Mouse (Mus musculus): ENCODE measurements around the gene Tbxa2r. TPM values are rescaled to one million over a fixed set of nuclear protein-coding genes. Genes with fewer than 3 reads are reported as not detected.

Tbxa2r gene
- total RNA-seq (2021): under 1 TPM; 0.83 to 1.00 TPM
- long read RNA-seq, experiment 1, partial matches to known transcripts: 4 of 6 reads
- long read RNA-seq, experiment 1, other reads (novel, unspliced or antisense): 0 of 6 reads
- long read RNA-seq, experiment 2, partial matches to known transcripts: 1 of 3 reads
- long read RNA-seq, experiment 2, other reads (novel, unspliced or antisense): 1 of 3 reads

GRCm38 (mm10) chr10:81328386-81328785, at the start of gene Tbxa2r:
Gene Tbxa2r (plus strand): TSS chr10:81328731.
- DNase-seq: peak; percentile 70

GRCm38 (mm10) chr10:81279496-81279895, 49.0 kb upstream of the Tbxa2r start:
- no peak for DNase-seq

GRCm38 (mm10) chr10:81284189-81284588, 44.3 kb upstream of the Tbxa2r start:
- no peak for DNase-seq

- no peak for DNase-seq
Measured at GRCm38 (mm10) chr10:81284719-81285118, 43.8 kb upstream of the Tbxa2r start.

- peak; percentile 84 for DNase-seq
Measured at GRCm38 (mm10) chr10:81285694-81286450, 42.7 kb upstream of the Tbxa2r start.

GRCm38 (mm10) chr10:81286586-81286985, 41.9 kb upstream of the Tbxa2r start:
- DNase-seq: no peak

- no peak for DNase-seq
Measured at GRCm38 (mm10) chr10:81287513-81288157, 40.9 kb upstream of the Tbxa2r start.

GRCm38 (mm10) chr10:81288601-81289000, 39.9 kb upstream of the Tbxa2r start:
- DNase-seq: no peak

GRCm38 (mm10) chr10:81289278-81289677, 39.3 kb upstream of the Tbxa2r start:
- no peak for DNase-seq

- no peak for DNase-seq
Measured at GRCm38 (mm10) chr10:81289811-81290210, 38.7 kb upstream of the Tbxa2r start.

GRCm38 (mm10) chr10:81290698-81291460, 37.7 kb upstream of the Tbxa2r start:
- no peak for DNase-seq

GRCm38 (mm10) chr10:81291511-81292104, 36.9 kb upstream of the Tbxa2r start, which contains the start of gene Tjp3:
Gene Tjp3 (minus strand): TSS chr10:81291581.
- no peak for DNase-seq

GRCm38 (mm10) chr10:81292554-81293333, 35.8 kb upstream of the Tbxa2r start, which contains the start of gene Pip5k1c:
Gene Pip5k1c (plus strand): TSS chr10:81292963.
- peak; percentile 100 for DNase-seq

- DNase-seq: no peak
Measured at GRCm38 (mm10) chr10:81293334-81294030, 35.0 kb upstream of the Tbxa2r start.

- no peak for DNase-seq
Measured at GRCm38 (mm10) chr10:81294442-81294841, 34.1 kb upstream of the Tbxa2r start.

GRCm38 (mm10) chr10:81295185-81295584, 33.3 kb upstream of the Tbxa2r start:
- DNase-seq: no peak

GRCm38 (mm10) chr10:81297246-81297645, 31.3 kb upstream of the Tbxa2r start:
- no peak for DNase-seq

- DNase-seq: peak; percentile 62
Measured at GRCm38 (mm10) chr10:81297845-81298244, 30.7 kb upstream of the Tbxa2r start.

GRCm38 (mm10) chr10:81298369-81299100, 30.0 kb upstream of the Tbxa2r start:
- DNase-seq: no peak
